Mouse (Mus musculus): ENCODE data around the gene Zfp87. TPM values are rescaled to one million over a fixed set of nuclear protein-coding genes. Genes with fewer than 3 reads are reported as not detected.

Zfp87 gene
- polyA plus RNA-seq (2015; fragmentation: Nextera tagmentation; extraction: Ambion mirVana) = 20.9 and 21.9 TPM in 2 replicates

DNA sequence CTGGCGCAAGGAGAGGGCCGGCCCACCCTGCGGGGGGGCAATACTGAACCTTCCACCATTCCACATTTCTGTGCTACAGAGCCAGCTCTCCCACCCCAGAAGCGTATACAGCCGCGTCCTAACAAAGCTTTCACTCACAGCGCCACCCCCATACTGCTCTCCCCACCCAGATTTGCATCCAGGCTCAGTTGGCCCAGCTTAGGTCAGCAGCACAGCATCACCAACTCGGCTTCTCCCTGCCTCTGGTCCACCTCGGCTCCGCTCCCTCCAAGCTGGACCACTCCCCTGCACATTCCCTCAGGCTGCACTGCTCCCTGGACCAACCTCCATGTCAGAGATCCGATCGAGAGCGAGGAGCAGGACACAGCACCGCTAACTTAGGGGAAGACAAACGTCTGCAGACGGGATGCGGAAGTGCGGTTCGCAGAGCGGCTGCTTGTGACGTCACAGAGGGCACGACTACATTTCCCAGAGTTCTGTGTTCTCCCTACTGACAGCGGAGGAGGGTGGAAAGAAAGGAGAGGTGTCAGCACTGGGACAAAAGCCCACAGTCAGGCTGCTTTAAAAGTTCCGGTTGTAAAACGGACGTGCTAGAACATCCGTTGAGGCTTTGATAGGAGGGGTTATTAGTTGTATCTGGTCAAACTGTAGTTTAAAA, at the start of gene Zfp87, which contains the start of gene Gm26965:
Gene Zfp87 (minus strand): TSS at position 425 of the 658 bp plus-strand sequence.
Gene Gm26965 (minus strand): TSS at position 399 of the 658 bp plus-strand sequence.
- H3K27ac ChIP-seq (ENCODE audit: low read length) = peak within 1 kb of the TSS; percentile 79
- no peaks in the 10 kb centered on the region; the same call in 1 of the 2 replicates for H3K4me1 ChIP-seq (replicated peaks; ENCODE audit: control insufficient read depth, insufficient read depth, low read length)
- peak; percentile 100 for ATAC-seq (ENCODE audit: low read depth)
- peak within 1 kb of the TSS; percentile 89 for H3K9ac ChIP-seq (ENCODE audit: low read length)
- H3K4me2 ChIP-seq (ENCODE audit: low read depth, low read length) = peak within 1 kb of the TSS; percentile 89
- peak within 1 kb of the TSS; percentile 96 for H3K4me3 ChIP-seq (ENCODE audit: low read length)
- H3K27me3 ChIP-seq (ENCODE audit: control insufficient read depth, insufficient read depth, low read depth, low read length) = no peaks in the 10 kb centered on the region
- H3K9me3 ChIP-seq (ENCODE audit: control insufficient read depth, low read length) = no peaks in the 10 kb centered on the region
- no peaks in the 10 kb centered on the region for H3K36me3 ChIP-seq (ENCODE audit: control insufficient read depth, insufficient read depth, low read length)
- under 1% methylated on average over 27 of the region's 27 CpGs for WGBS

DNA sequence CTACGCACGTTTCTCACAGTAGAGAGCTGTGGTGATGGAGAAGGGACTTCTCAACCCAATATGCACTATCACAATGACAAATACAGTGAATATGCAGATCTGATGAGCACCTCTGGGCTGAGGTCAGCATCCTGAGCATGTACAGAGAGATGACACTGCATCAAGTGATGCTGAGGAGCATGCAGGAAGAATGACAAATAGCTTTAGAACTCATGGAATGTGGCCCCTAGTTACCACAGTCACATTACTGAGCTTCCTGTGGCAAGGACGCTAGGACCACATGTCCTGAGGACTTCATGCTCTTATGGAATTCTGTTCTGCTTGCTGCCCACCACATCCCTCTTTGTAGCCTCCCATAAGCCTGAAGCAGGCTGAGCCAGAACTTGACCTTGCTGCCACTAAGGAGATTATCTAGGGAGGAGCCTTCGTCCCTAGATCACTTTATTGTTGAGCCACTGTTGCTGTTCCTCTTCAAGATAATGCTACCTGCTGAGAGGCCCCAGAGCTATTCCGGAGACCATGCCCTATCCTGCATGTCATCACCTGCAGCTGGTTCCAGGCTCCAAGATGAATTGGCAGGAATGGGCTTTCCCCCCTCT, 46.7 kb upstream of the Zfp87 start:
- no peak for ATAC-seq (ENCODE audit: low read depth)
- Histone ChIP-seq H3K4me2 (ENCODE audit: low read depth, low read length) (no peak overlapping the region), H3K27me3 (ENCODE audit: control insufficient read depth, insufficient read depth, low read depth, low read length) (no peaks in the 10 kb centered on the region), H3K9me3 (ENCODE audit: control insufficient read depth, low read length) (no peaks in the 10 kb centered on the region), H3K4me3 (ENCODE audit: low read length) (no peak overlapping the region), H3K27ac (ENCODE audit: low read length) (no peak overlapping the region), H3K36me3 (ENCODE audit: control insufficient read depth, insufficient read depth, low read length) (no peaks in the 10 kb centered on the region), H3K9ac (ENCODE audit: low read length) (no peak overlapping the region), H3K4me1 (replicated peaks; ENCODE audit: control insufficient read depth, insufficient read depth, low read length) (no peaks in the 10 kb centered on the region)
- 75% methylated on average over 5 of the region's 5 CpGs for WGBS

DNA sequence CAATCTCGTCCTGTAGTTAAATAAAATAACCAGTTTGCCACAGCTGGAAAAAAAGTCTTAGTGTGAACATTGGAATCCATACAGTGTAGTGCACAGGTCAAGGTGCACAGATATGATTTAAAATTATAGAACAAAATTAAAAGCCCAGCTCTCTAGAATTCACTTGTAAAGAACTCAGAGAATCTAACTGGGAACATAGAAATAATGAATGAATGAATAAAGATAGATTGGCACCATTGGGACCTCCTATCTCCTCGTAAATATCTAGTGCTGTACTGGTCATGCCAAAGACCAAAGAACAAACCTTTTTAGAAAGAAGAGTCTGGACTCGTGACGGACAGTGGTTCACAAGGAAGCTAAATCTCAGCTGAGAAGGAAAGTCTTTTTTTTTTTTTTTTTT, 27.8 kb upstream of the Zfp87 start, which contains the start of gene Zfp748:
Gene Zfp748 (minus strand): TSS at position 101 of the 400 bp plus-strand sequence.
- H3K4me1 ChIP-seq (replicated peaks; ENCODE audit: control insufficient read depth, insufficient read depth, low read length) = peaks cover 13% of the 10 kb centered on the region
- 77% methylated on average over 4 of the region's 4 CpGs for WGBS

DNA sequence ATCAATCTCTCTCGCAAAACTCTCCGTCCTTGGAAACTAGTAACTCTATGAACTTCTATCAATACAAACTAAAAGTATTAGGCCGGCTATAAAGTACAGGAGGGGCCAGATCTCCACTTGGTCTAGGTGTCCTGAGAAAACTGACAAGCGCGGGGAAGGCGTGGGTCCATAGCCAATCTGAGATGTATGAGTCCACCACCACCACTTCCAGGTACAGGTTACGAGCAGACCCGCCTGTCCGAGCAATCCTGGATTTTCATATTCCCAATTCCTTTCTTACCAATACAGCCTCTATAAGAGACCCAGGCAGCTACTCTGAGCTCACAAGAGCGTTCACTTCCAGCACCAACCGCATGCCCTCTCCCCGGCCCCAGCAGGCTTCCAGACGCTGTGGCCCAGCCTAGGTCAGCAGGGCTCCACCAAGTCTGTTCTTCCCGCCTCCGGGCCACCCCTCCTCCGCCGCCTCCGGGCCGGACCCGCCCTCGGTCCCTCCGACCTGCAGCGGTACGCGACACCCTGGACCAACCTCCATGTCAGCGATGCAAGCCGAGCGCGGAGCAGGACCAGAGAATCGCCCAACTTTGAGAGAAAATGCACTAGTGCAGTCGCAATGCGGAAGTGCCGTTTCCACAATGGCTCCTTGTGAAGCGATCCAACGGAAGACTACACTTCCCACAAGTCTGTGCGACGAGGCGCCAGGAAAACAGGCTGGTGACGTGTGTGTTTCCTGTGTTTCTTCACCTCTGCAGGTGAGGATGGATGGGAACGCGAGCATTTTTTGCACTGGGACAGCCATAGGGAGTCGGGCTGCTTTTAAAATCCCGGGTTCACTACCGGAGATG, 26.7 kb upstream of the Zfp87 start:
- Histone ChIP-seq H3K27ac (ENCODE audit: low read length) (peak overlapping the region; percentile 76), H3K27me3 (ENCODE audit: control insufficient read depth, insufficient read depth, low read depth, low read length) (no peaks in the 10 kb centered on the region), H3K9me3 (ENCODE audit: control insufficient read depth, low read length) (no peaks in the 10 kb centered on the region), H3K4me3 (ENCODE audit: low read length) (peak overlapping the region; percentile 63), H3K4me1 (replicated peaks; ENCODE audit: control insufficient read depth, insufficient read depth, low read length) (peaks cover 13% of the 10 kb centered on the region), H3K9ac (ENCODE audit: low read length) (peak overlapping the region; percentile 79), H3K4me2 (ENCODE audit: low read depth, low read length) (peak overlapping the region; percentile 83), H3K36me3 (ENCODE audit: control insufficient read depth, insufficient read depth, low read length) (no peaks in the 10 kb centered on the region)
- peak; percentile 98 for ATAC-seq (ENCODE audit: low read depth)
- WGBS = under 1% methylated on average over 44 of the region's 44 CpGs

More for the DNA sequence above, 27.8 kb upstream of the Zfp87 start, which contains the start of gene Zfp748:
- ATAC-seq (ENCODE audit: low read depth) = no peak
- H3K27me3 ChIP-seq (ENCODE audit: control insufficient read depth, insufficient read depth, low read depth, low read length) = no peaks in the 10 kb centered on the region
- peak within 1 kb of the TSS; percentile 76 for H3K27ac ChIP-seq (ENCODE audit: low read length)
- H3K36me3 ChIP-seq (ENCODE audit: control insufficient read depth, insufficient read depth, low read length) = no peaks in the 10 kb centered on the region
- peak within 1 kb of the TSS; percentile 63 for H3K4me3 ChIP-seq (ENCODE audit: low read length)
- H3K4me2 ChIP-seq (ENCODE audit: low read depth, low read length) = peak within 1 kb of the TSS; percentile 83
- peak within 1 kb of the TSS; percentile 79 for H3K9ac ChIP-seq (ENCODE audit: low read length)
- H3K9me3 ChIP-seq (ENCODE audit: control insufficient read depth, low read length) = no peaks in the 10 kb centered on the region; the same call in 1 of the 2 replicates

DNA sequence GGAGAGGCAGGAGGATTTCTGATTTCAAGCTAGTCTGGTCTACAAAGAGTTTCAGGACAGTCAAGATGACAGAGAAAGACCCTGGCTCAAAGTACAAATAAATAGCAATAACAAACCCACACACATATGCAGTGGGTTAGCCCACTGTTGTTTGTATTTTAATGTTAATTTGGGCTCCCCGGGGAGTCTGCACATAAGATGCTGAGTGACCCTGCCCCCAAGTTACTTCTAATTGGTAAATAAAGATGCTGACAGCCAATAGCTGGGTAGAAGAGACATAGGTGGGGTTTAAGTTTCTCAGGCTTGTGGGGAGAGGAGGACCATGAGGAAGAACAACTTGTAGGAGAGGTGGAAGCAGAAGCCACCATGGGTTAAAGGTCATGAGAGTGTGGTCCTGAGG, 20.0 kb upstream of the Zfp87 start:
- no peak overlapping the region for H3K4me2 ChIP-seq (ENCODE audit: low read depth, low read length)
- H3K27me3 ChIP-seq (ENCODE audit: control insufficient read depth, insufficient read depth, low read depth, low read length) = no peaks in the 10 kb centered on the region
- H3K36me3 ChIP-seq (ENCODE audit: control insufficient read depth, insufficient read depth, low read length) = peaks cover 29% of the 10 kb centered on the region
- no peak overlapping the region for H3K4me3 ChIP-seq (ENCODE audit: low read length)
- H3K9me3 ChIP-seq (ENCODE audit: control insufficient read depth, low read length) = no peaks in the 10 kb centered on the region
- 88% methylated on average over 1 of the region's 1 CpGs for WGBS
- H3K4me1 ChIP-seq (replicated peaks; ENCODE audit: control insufficient read depth, insufficient read depth, low read length) = no peaks in the 10 kb centered on the region
- ATAC-seq (ENCODE audit: low read depth) = no peak
- no peak overlapping the region for H3K9ac ChIP-seq (ENCODE audit: low read length)
- H3K27ac ChIP-seq (ENCODE audit: low read length) = no peak overlapping the region

DNA sequence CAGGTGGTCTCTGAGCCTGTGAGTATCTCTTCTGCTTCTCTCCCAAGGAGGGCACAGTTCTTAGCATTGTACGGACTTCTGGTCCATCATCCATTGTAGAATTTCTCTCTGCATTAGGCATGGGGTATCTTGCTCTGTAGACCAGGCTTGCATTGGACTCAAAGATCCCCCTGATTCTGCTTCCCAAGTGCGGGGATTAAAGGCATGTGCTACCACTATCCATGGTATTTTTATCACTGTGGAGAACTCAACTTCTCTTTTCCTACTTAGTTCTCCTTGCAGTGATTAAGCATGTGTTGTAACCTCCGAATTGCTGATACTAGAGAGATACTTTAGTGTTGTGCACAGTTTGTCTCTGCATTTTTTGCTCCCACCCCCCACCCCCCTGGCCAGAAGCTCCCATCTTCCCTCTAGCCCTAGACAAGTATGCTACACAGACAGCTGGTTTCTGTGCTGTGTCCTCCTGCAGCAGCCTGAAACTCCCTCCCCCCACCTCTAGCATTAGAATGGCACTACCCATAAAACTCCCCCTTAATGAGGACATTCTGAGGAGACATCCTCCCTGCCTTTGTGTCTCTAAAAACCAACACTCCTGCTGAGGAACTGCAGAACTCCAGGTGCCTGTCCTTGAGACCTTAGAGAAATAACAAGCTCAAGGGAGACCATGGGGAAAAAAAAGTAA, 1.2 kb upstream of the Zfp87 start:
- 84% methylated on average over 3 of the region's 3 CpGs for WGBS
- Histone ChIP-seq H3K9me3 (ENCODE audit: control insufficient read depth, low read length) (no peaks in the 10 kb centered on the region), H3K36me3 (ENCODE audit: control insufficient read depth, insufficient read depth, low read length) (no peaks in the 10 kb centered on the region), H3K27ac (ENCODE audit: low read length) (no peak overlapping the region), H3K4me2 (ENCODE audit: low read depth, low read length) (no peak overlapping the region), H3K4me3 (ENCODE audit: low read length) (no peak overlapping the region), H3K9ac (ENCODE audit: low read length) (no peak overlapping the region), H3K4me1 (replicated peaks; ENCODE audit: control insufficient read depth, insufficient read depth, low read length) (no peaks in the 10 kb centered on the region; the same call in 1 of the 2 replicates), H3K27me3 (ENCODE audit: control insufficient read depth, insufficient read depth, low read depth, low read length) (no peaks in the 10 kb centered on the region)
- no peak for ATAC-seq (ENCODE audit: low read depth)

DNA sequence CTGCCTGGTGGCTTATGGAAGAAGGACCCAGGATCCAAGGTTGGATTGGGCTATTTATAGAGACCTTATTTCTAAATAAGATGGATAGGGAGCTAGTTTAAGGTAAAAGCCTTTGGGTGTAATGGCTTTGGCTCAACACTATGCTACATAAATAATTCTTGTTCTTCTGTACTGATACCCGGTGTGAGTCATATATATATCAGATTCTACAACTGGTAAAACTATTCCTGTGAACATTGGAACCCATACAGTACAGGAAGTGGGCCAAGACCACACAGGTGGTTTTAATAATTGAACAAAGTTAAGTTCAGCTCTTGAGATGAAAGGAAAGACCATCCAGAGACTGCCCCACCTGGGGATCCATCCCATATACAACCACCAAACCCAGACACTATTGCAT, 25.1 kb downstream of the Zfp87 start:
- no peaks in the 10 kb centered on the region for H3K9me3 ChIP-seq (ENCODE audit: control insufficient read depth, low read length)
- peaks cover 5% of the 10 kb centered on the region for H3K4me1 ChIP-seq (replicated peaks; ENCODE audit: control insufficient read depth, insufficient read depth, low read length)
- 82% methylated on average over 1 of the region's 1 CpGs for WGBS
- H3K27ac ChIP-seq (ENCODE audit: low read length) = no peak overlapping the region
- peak overlapping the region; percentile 76; the same call in 1 of the 2 replicates for H3K4me2 ChIP-seq (ENCODE audit: low read depth, low read length)
- no peaks in the 10 kb centered on the region for H3K36me3 ChIP-seq (ENCODE audit: control insufficient read depth, insufficient read depth, low read length)
- no peaks in the 10 kb centered on the region for H3K27me3 ChIP-seq (ENCODE audit: control insufficient read depth, insufficient read depth, low read depth, low read length)
- no peak for ATAC-seq (ENCODE audit: low read depth)
- no peak overlapping the region; the same call in 1 of the 2 replicates for H3K9ac ChIP-seq (ENCODE audit: low read length)
- no peak overlapping the region for H3K4me3 ChIP-seq (ENCODE audit: low read length)

DNA sequence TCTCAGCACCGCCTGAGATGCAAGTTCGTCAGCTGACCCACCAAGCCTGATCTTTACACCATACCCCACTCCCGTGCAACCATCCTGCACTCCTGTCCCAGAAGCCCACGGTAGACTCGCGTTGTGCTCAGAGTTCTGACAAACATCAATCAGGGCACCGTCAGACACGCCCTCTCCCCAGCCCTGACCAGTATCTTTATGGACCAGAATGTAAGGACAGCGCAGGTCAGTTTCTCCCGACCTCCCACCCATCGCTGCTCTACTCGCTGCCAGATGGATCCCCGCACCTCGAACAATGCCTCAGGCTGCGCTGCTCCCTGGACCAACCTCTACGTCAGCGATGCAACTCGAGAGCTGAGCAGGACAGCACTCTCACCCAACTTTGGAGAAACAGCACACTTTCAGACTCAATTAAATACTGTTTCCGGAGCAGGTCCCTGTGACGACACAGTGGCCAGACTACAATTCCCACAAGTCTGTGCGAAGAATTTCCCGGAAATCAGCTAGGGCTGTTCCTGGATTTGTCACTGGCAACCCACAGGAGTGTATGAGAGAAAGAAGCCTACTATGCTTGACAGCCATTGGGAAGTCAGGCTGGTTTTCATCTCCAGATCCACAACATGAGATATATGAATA, 25.8 kb downstream of the Zfp87 start, which contains the start of gene Zfp58:
Gene Zfp58 (minus strand): TSS at position 472 of the 636 bp plus-strand sequence.
- Histone ChIP-seq H3K4me3 (ENCODE audit: low read length) (peak within 1 kb of the TSS; percentile 86), H3K4me2 (ENCODE audit: low read depth, low read length) (peak within 1 kb of the TSS; percentile 76), H3K4me1 (replicated peaks; ENCODE audit: control insufficient read depth, insufficient read depth, low read length) (peaks cover 5% of the 10 kb centered on the region), H3K36me3 (ENCODE audit: control insufficient read depth, insufficient read depth, low read length) (peaks cover 2% of the 10 kb centered on the region; the same call in 1 of the 2 replicates), H3K9ac (ENCODE audit: low read length) (peak within 1 kb of the TSS; percentile 76), H3K27ac (ENCODE audit: low read length) (no peak within 1 kb of the TSS), H3K9me3 (ENCODE audit: control insufficient read depth, low read length) (no peaks in the 10 kb centered on the region), H3K27me3 (ENCODE audit: control insufficient read depth, insufficient read depth, low read depth, low read length) (no peaks in the 10 kb centered on the region)
- under 1% methylated on average over 22 of the region's 22 CpGs for WGBS
- peak; percentile 97 for ATAC-seq (ENCODE audit: low read depth)
